Mouse (Mus musculus) thymus, adult 2 months (tissue): Measurements from ENCODE around the gene Tigit. TPM values are rescaled to one million over a fixed set of nuclear protein-coding genes. Genes with fewer than 3 reads are reported as not detected.

Experiments used
- DNase-seq: peaks from one replicate; pipeline ENCODE4 v3.0.0; 2021
- H3K27ac ChIP-seq: fragments of 200-500 bp; 2 replicates; pipeline ENCODE4 v1.5.1; 2012; ENCODE audit warnings: low read length, control low read depth; ENCODE audit not compliant: control insufficient read depth, insufficient read depth
- H3K27me3 ChIP-seq: fragments of 200-500 bp; 2 replicates; pipeline ENCODE4 v1.6.1; 2012; ENCODE audit warnings: mild to moderate bottlenecking, low read length, moderate library complexity, mixed read lengths; ENCODE audit not compliant: control insufficient read depth, insufficient read depth
- H3K36me3 ChIP-seq: fragments of 200-500 bp; 2 replicates; pipeline ENCODE4 v1.6.1; 2012; ENCODE audit warnings: mild to moderate bottlenecking, low read length, moderate library complexity; ENCODE audit not compliant: control insufficient read depth, insufficient read depth
- H3K4me1 ChIP-seq: fragments of 200-500 bp; replicated peaks from 2 replicates; pipeline ENCODE4 v1.6.1; 2012; ENCODE audit warnings: low read length; ENCODE audit not compliant: control insufficient read depth, insufficient read depth
- H3K4me3 ChIP-seq: fragments of 200-500 bp; 2 replicates; pipeline ENCODE4 v1.5.1; 2012; ENCODE audit warnings: mild to moderate bottlenecking, low read length, control low read depth, moderate library complexity; ENCODE audit not compliant: control insufficient read depth, insufficient read depth
- CTCF ChIP-seq: fragments of 200-500 bp; IDR thresholded peaks from 2 replicates; pipeline ENCODE4 v1.5.1; 2012; ENCODE audit warnings: mild to moderate bottlenecking, control low read depth, low read length, moderate library complexity, borderline replicate concordance; ENCODE audit not compliant: control insufficient read depth, poor library complexity, insufficient read depth; ENCODE audit errors: extremely low read depth
- POLR2A ChIP-seq: fragments of 200-500 bp; IDR thresholded peaks from 2 replicates; pipeline ENCODE4 v1.6.1; 2012; ENCODE audit warnings: mild to moderate bottlenecking, low read length, control low read depth, moderate library complexity; ENCODE audit not compliant: control insufficient read depth, poor library complexity, insufficient read depth; ENCODE audit errors: extremely low read depth
- WGBS: fragments of 180-500 bp; shearing (Covaris S2); methylation state at CpG from one replicate; pipeline ENCODE4 v1.1.7; 2018; 5-methylcytosine and 5-hydroxymethylcytosine counted together
- polyA plus RNA-seq: library from polyadenylated mRNA; depleted of rRNA; stranded (reverse); fragments of >200 nt; gene quantifications from 2 replicates; pipeline ENCODE4 v1.2.3, GENCODE M21; 2012

The Tigit gene
- polyA plus RNA-seq, 1 experiment, result 5.1 TPM

GRCm38 (mm10) chr16:43650355-43651080 lies 13.4 kb downstream of the Tigit start:
- TF ChIP-seq POLR2A (no peak), CTCF (no peak)
- H3K27me3 ChIP-seq, result no peaks in the 10 kb centered on the region
- DNase-seq, result no peak
- no peak overlapping the region for H3K4me3 ChIP-seq
- no peaks in the 10 kb centered on the region for H3K36me3 ChIP-seq
- H3K27ac ChIP-seq, result no peak overlapping the region
- WGBS, result 65% methylated on average over 3 of the region's 3 CpGs
- H3K4me1 ChIP-seq, result peaks cover 4% of the 10 kb centered on the region

DNA sequence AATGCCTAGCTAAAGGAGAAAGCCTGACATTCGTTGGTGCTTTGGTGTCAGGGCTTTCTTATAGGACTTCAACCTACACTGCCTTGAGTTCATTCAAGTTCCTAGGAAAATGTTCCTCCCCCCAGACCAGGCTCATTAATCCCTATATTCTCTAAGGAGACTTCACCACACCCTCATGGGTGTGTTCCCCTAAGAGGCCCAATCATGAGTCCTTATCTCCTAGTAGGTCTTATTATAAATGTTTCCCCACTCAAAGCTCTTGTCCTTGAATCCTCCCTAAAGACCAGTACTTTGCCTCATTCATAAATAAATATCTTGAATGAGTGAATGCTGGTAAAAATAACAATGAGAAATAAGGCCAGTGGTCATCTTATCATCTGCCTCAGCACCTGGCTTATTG lies 16.3 kb downstream of the Tigit start:
- H3K27ac ChIP-seq, result no peak overlapping the region
- no peaks in the 10 kb centered on the region for H3K27me3 ChIP-seq
- H3K4me3 ChIP-seq, result no peak overlapping the region
- TF ChIP-seq CTCF (no peak), POLR2A (no peak)
- no peak for DNase-seq
- H3K36me3 ChIP-seq, result no peaks in the 10 kb centered on the region
- peaks cover 4% of the 10 kb centered on the region for H3K4me1 ChIP-seq
- 96% methylated on average over 1 of the region's 1 CpGs for WGBS

- Histone ChIP-seq H3K36me3 (no peaks in the 10 kb centered on the region), H3K27ac (no peak overlapping the region), H3K27me3 (no peaks in the 10 kb centered on the region), H3K4me3 (no peak overlapping the region), H3K4me1 (peaks cover 4% of the 10 kb centered on the region)
- TF ChIP-seq POLR2A, result no peak
- no peak for TF ChIP-seq CTCF
- WGBS, result 26% methylated on average over 3 of the region's 3 CpGs
- no peak for DNase-seq
Measured at GRCm38 (mm10) chr16:43646943-43647342, 17.0 kb downstream of the Tigit start.

DNA sequence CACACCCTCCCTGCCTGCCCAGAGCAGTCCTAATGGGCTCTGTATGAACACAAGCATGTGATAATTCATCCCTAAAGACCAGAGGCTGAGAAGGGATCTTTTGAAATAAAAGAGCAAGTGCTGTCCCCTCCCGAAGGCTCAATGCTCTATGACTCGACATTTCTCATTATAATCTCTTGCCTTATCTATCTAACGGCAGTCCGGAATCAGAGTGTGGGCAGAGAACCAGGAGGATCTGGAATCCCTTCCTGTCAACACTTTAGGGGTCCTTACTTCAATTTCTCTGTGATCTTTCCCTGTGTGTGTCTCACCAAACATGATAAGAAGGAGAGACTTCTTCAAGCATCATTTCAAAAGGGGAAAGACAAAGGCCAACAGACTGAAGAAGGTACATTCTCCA lies 18.1 kb downstream of the Tigit start:
- H3K4me1 ChIP-seq, result peaks cover 4% of the 10 kb centered on the region
- 96% methylated on average over 4 of the region's 4 CpGs for WGBS
- no peak for TF ChIP-seq CTCF
- TF ChIP-seq POLR2A, result no peak
- H3K4me3 ChIP-seq, result no peak overlapping the region
- no peaks in the 10 kb centered on the region for H3K27me3 ChIP-seq
- no peak overlapping the region for H3K27ac ChIP-seq
- DNase-seq, result no peak
- no peaks in the 10 kb centered on the region for H3K36me3 ChIP-seq

DNA sequence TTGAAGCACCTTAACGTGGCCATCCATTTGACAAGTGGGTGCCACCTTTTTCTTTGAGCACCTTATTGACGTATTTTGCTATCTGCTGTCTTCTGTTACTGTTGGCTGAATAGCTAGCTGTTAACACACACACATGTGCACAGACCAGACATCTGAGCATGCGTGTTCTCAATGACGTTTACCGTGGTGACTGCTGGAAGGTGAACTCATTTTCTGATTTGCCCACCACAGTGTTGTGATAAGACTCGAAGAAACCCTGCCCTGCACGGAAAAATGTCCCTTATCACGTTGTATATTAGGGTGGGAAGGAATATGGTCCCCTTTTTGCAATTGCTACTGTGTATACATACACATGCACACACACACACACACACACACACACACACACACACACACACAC lies 22.7 kb downstream of the Tigit start:
- H3K27me3 ChIP-seq, result no peaks in the 10 kb centered on the region
- H3K4me3 ChIP-seq, result no peak overlapping the region
- 93% methylated on average over 8 of the region's 8 CpGs for WGBS
- TF ChIP-seq CTCF (no peak), POLR2A (no peak)
- no peak overlapping the region for H3K27ac ChIP-seq
- H3K4me1 ChIP-seq, result no peaks in the 10 kb centered on the region
- no peaks in the 10 kb centered on the region for H3K36me3 ChIP-seq
- DNase-seq, result no peak

DNA sequence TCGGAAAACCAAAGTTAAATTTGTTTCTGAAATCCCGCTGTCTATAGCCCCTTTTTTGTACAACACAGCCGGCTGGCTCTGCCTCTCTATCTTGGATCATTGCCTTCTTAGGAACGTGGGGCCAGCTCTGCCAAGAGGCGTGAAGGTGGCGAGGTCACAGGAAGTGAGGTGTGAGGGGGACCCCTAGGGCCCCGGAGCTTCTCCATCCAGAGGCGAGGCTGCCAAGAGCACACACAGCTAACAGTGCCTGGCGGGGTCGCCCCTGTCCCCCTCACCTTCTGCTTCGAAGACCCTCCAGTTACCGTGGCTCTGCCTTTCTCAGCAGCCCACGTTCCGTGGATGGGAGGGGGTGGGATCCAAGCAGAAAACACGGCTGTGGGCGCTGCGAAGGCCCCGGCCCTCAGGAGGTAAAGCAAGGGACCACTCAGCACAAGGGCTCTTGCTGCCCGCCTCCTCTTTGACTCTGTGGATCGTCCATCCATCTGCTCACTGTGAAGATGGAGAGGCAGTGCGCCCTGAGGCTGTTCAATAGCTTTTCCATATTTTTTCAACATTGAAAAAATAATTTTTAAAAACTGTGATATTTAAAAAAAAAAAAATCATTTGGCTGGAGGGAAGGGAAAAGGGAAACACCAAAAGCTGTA lies 25.4 kb downstream of the Tigit start:
- Histone ChIP-seq H3K36me3 (no peaks in the 10 kb centered on the region), H3K4me1 (no peaks in the 10 kb centered on the region), H3K27ac (no peak overlapping the region), H3K4me3 (no peak overlapping the region), H3K27me3 (no peaks in the 10 kb centered on the region)
- DNase-seq, result no peak
- TF ChIP-seq CTCF (no peak), POLR2A (no peak)
- WGBS, result 92% methylated on average over 21 of the region's 21 CpGs

GRCm38 (mm10) chr16:43637241-43637640 lies 26.7 kb downstream of the Tigit start:
- Histone ChIP-seq H3K36me3 (no peaks in the 10 kb centered on the region), H3K27me3 (no peaks in the 10 kb centered on the region), H3K4me1 (no peaks in the 10 kb centered on the region), H3K4me3 (no peak overlapping the region), H3K27ac (no peak overlapping the region)
- TF ChIP-seq CTCF, result no peak
- TF ChIP-seq POLR2A, result no peak
- 98% methylated on average over 8 of the region's 8 CpGs for WGBS
- no peak for DNase-seq
